Mouse (Mus musculus) A20 (cell line): Measurements from ENCODE around the gene 1700017B05Rik.

Experiments used
- DNase-seq: peaks from one replicate; pipeline ENCODE4 v3.0.0-alpha.2; 2011; ENCODE audit warnings: low read depth, low spot score

Gene 1700017B05Rik

DNA sequence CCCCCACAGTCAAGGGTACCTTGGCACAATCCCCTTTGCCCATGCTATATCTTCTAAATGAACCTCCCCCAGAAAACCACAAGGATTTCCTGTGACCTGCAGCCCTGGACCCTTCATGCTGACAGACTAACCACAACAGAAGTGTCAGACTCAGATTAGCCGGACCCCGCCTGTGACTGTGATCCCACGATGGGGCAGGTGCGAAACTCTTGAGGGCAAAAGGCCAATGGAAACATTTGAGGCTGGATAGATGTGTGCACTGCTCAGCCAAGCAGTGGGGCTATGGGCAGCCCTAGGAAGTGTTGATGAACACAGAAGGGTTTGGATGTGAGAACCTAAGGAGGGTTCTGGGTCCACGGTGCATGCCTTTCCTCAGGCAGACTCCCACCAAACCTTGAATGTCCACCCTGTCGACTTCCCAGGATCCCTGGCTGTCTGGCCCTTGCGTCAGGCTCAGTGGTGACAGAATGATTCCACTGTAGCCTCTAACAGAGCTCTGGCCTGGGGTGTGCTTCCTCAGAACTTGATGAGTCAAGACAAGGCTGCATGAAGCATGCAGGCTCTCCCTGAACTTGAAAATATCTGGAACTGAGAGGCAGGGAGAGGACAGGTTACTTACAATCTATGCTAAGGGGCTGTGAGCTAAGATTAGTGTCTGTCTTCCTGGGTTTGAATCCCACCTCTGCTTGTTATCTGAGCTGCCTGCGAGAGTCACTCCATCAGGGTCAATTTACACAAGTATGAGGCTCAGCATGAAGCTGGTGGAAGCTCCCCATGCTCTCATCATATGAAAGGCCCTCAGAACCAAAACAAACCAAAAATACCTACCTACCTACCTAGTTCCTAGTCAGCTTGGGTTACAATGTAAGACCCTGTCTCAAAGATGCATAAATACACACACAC lies 10.7 kb upstream of the 1700017B05Rik start:
- DNase-seq: peak; percentile 35

DNA sequence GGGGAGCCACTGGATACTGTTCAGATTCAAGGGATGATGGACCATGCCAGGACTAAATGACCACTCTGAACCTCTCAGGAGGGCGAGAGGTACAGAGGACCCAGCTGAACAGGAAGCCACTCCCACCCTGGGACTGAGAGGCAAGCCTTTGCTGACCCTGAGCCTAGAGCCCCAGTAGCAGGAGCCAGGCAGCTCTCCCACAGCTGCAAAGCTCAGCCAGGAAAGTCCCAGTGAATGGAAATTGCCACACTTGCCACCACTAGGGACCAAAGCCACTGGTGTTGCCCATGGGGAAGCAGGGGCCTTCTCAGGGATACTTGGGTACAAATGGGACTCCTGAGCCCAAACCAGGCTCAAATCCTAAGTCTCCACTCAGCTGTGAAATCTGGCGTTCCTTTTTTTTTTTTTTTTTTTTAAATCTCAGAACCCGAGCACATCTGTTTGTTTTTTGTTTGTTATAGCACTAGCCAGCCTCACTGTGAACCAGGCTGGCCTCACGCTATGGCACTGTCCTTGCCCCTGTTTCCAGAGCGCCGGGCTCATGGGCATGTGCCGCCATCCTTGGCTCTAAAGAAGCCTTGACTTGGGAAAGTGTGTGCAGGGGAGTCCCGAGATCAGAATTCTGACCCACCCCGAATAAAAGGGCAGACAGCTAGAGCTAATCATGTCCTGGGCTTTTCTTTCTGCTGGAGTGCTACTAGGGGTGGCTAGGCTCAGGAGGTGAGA lies 9.6 kb upstream of the 1700017B05Rik start:
- peak; percentile 38 for DNase-seq

DNA sequence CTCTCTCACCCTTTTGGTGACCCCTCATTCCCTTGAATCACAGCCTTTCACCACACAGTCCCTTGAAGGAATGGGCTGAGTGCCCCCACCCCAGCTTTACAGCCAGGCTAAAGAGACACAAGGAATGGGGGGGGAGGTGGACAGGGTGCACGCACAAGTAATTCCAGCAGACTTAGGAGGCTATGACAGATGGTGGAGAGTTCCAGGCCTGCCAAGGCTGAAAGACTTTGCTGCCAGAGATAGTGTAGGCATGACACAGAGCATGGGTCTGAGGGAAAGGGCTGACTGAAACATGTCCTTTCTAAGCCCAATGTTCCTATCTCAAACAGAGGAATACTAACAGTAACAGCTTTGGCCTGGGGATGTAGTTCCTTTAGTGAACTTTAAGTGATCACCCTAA lies 8.7 kb upstream of the 1700017B05Rik start:
- DNase-seq: no peak

DNA sequence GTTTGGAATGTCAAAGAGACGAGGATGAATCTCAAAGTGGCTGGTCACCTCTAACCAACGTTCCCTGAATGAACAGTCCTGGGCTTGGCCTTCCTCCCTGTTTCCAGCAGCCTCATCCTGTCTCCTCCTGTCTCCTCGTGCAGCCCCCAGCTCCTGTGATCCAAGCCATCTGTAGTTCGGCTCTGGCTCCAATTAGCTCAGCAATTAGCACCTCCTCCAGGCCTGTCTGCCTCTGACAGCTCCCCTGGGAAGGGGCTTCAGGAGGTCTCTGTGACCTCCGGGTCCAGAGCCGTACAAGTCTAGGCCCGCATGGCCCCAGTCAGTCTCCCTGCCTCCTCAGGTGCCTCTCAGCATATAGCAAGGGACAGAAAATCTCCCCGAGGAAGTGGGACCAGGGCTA lies 8.0 kb upstream of the 1700017B05Rik start:
- no peak for DNase-seq

DNA sequence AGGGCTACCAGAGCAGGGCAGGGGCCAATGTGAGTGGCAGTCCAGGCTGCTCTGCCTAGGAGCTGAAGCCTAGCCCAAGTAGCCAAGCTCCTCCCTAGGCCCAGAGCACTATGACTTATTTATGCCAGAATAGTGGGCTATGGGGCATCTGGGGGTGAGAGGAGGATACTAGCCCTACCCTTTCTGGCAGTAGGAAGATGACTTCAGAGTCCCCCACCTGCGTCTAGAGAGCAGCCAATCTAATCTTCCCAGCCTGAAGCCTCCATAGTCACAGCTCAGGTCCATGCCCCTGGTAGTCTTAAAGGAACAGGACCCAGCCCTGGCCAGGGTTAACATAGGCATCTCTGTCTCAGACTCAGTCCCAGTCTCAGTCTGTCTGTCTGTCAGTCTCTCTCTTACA lies 7.0 kb upstream of the 1700017B05Rik start:
- no peak for DNase-seq

DNA sequence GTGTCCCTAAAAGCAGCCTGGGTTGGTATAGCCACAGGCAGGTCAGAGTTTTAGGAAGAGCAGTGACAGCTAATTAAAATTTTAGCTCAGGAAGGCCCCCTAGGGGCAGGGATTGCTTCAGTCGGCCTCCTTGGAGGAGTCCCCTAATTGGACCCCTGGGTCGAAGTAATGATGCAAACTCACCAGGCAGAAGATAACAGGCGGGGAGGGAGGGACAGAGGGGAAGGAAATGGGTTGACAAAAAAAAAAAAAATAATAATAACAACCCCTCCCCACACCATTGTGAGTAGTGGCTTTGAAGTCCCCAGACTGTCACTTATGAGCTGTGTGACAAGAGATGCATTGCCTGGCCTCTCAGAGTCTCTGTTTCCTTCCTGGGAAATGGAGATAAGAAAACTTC lies 6.2 kb upstream of the 1700017B05Rik start:
- DNase-seq: peak; percentile 36

DNA sequence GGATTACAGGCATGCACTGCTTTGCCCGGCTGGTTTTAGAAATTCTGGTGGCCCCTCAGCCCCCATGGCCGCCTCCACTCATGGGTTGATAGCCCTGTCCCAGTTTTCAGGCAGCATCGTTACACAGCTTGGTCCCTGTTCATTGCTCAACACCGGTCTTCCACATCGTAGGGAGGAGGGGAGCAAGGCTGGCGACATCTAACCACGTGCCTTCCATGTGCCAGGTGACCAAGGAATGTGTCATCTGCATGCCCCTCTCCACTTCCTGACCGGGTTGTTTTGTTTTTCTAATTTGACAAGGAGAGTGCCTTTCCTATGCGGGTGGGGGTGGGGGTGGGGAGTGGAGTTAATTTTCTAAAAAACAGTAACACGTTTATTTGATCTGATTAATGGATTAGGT lies 5.7 kb upstream of the 1700017B05Rik start:
- no peak for DNase-seq

DNA sequence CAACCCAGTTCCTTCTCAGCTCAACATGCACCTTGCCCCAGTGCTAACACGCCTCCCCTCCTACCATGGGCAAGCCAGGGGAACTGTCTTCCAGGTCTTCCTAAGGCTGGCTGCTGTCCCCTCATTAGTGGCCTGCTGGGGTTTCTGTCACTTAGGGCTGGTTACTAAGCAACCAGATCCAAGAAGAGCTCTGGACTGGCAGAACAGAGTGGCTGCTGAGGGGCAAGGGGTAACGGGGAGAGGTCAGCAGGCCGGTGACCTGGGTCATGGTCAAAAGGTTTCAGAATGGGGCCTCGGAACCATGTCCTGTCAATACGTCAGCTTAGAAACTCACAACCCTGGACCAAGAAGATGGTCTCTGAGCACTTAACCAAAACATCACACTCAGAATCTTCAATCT lies 5.0 kb upstream of the 1700017B05Rik start:
- DNase-seq: no peak

DNA sequence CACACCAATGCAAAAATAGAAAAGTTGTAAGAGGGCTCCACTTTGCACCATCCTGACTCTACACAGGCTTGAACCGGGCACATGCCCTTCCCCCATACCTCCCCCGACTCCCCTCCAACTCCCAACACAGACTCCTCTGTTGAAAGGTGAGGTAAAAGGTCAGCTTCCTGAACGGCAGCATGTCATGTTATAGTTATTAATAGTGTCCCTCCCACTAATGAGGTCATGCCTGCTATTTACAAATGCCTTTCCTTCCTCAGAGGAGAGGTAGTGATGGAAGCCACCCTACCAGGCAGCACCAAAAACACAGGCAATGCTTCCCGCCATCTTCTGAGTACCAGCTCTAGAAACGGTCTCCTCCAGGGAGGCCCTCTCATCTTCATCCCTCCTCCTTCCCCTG lies 2.7 kb upstream of the 1700017B05Rik start:
- no peak for DNase-seq

DNA sequence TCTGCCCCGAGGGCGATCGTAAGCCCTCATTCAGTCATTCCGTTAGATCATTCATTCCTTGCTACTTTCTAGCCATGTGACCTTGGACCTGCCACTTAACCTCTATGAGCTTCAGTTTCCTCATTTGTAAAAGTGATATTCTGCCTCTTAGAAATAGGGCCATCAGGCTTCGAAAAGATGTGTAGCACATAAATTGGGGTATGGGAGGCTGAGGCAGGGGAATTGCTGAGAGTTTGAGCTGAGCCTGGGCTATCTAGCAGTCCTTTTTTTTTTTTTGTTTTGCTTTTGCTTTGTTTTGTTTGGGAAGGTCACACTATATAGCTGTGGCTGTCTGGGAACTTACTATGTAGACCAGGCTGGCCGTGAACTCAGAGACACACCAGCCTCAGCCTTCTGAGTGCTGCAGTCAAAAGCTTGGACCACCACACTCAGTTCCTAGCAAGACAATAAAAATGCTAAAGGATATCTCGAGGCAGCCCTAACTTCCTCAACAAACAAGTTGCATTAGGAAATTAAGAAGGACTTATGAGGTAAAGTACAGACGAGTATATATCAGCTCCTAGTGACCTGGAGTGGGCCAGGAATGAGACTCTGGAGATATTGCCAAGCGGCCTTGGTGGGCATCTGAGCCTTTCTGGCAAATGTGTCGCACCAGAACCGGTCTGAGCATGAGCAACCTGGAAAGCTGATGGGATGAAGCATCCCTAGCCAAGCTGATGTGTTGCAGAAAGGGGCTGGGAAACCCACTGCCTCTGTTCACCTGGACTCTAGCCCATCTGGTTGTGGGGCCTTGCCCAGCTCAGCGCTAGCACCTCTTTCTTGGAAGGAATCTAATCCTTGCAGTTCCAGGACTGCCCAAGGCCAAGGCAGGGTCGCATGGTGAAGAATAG lies 628 bp upstream of the 1700017B05Rik start:
- DNase-seq: no peak

DNA sequence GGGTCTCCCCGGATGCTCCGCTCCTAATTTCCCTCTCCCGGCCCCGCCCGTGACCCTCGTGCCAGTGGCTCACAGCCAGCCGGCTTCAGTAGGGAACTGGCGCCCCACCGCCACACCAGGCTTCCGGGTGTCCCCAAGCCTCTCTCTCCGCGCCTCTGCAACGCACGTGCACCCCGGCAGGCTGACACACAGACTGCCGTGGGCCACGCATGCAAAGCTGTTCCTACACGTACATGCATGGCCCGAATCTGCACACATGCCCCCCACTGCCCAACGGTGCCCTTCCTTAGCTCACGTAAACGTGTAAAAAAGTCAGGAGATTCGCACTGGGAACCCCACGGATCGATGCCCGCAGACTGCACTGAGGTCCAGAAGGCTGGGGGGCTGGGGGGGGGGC lies 898 bp downstream of the 1700017B05Rik start:
- DNase-seq: peak; percentile 85

DNA sequence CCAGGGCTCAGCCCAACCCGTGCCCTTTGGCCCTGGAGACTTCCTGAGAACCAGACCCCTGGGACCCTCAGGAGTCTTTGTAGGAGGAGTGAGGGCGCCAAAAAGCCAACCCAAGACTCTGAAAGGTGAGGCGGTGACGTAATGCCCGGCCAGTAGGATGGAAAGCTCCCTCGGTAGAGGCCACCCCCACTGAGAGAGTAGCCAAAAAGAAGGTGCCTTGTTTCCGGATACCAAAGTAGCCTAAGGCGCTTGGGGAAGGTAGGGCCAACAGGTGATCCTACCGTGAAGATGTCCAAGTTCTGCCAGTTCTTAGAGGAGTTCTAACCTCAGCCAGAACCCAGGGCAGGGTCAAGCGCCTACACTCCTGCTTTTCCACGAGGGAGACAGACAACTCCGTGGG lies 1.5 kb downstream of the 1700017B05Rik start:
- DNase-seq: peak; percentile 64

DNA sequence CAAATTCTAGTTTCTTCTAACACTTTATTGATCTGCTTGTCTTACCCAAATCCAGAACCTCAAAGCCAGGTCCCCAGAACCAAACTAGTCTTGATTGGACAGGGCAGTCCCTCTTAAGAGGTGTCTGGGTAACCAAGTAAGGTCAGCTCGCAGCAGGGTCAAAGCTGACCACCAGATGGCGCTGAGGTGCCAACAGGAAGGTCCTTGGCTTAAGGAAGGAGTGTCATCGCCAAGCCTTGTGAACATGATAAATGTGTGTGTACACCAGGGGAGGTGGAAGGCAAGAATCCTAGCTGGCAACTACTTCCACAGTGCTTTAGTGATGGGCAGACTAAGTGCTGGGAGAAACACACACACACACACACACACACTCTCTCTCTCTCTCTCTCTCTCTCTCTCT lies 2.7 kb downstream of the 1700017B05Rik start:
- peak; percentile 90 for DNase-seq

DNA sequence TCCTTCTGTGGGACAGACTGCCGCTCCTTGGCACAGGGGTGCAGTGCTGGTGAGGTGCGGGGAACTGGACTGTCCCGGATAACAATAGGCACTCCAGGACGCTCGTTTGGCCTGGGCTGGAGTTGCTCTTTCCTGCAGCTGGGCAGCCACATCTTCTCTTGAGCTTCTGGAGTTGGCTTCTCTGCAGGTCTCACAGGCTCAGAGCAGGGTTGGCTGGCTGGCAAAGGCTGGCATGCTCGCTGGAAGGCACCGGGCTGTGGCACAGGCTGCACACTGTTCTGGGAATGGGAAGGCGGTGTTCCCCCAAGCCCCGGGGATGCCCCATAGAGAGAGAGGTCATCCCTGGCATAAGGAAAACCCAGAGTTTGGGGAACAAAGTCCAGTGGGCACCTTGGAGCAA lies 4.8 kb downstream of the 1700017B05Rik start:
- no peak for DNase-seq

DNA sequence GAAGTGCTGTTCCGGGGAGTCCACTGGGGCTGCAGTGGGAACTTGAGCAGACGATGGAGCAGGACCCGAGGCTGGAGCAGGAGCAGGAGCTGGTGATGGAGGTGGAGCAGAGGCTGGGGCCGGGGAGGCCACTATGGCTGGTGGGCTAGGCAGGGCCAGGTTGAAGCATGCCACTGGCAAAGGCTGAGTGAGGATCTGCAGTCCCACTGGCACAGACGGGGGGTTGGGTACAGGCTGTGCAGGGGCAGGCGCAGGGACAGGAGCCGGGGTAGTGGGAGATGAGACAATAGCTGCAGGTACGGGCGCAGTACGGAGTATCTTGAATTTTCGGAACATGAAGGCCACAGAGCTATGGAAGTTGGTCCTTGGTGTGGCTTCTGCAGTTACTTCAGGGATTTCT lies 5.6 kb downstream of the 1700017B05Rik start:
- no peak for DNase-seq

DNA sequence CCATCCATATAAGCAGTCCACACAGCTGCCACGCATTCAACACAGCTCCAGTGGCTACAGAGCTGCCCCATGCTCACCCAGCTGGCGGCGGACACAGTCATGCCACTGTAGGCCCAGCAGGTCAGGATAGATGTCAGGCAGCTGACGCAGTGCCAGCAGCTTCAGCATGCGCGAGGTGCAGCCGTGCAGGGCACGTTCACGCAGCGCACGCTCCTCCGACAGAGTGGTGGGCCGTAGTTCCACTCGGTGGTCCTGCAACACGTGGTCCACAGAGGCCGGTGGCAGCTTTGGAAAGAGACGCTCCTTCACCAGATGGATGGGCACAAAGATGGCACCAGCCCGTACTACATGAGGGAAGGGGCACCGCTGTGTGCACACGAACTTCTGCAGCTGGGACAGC lies 6.1 kb downstream of the 1700017B05Rik start:
- no peak for DNase-seq

DNA sequence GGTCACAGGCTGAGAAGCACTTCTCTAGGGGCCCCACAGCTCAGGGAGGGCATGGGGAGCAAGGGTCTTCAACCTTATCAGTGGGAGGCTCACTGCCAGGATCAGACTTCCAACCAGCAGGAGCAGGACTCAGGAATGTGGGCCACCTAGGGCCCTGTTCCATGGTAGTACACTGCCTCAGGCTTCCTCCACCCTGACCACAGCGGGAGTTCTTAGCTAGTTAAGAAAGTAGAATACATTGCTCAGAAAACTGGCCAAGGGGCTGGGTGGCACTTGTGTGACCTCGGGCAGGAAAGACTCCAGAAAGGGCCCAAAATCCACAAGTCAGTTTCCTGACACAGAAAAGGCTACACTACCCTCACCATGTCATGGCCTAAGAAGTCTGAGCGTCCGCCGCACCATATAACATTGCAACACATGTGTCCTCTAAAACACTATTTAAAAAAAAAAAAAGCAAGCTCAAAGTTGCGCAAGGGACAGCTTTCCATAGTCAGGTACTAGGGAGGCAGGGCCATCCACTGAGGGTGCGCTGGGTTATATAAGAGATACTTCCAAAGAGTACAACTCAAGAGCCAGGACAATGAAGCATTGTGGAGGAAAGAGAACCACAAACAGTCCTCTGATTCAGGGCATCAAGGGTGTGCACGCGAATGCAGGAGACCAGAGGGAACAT lies 7.5 kb downstream of the 1700017B05Rik start:
- DNase-seq: no peak

DNA sequence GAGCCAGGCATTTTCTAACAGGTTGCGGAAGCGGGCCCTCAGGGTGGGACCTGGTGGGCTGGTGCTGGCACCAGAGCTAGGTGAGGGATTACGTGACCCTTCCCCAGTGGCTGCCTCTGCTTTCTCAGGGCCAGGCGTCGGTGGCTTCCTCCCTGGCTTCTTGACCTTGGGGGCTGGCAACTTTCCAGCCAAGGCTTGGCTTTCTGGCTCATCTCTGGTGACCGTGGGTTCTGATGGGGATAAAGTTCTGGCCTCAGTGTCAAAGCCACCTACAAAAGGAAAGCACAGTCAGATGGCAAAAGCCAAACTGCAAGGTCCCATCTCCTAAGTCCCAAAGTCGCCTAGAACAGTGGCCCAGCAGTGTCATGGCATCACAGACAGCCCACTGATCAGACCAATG lies 8.4 kb downstream of the 1700017B05Rik start:
- no peak for DNase-seq

DNA sequence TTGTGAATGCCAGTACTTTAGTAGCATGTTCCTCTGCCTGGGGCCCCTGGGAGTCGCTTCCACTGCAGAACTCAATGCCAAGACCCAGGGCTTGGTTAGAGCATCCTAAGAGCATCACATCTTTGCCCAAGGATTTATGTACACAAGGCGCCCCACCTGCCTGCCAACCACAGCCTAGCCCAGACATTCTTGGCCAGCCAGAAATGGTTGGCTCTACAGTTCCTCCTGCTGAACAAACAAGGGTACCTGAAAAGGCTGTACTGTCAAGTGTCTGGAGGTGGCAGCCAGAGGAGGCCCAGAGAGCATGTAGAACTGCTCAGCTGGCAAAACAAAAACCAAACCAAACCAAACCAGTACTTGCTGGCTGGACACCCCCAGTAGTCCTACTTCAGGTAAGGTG lies 11.3 kb downstream of the 1700017B05Rik start:
- no peak for DNase-seq

DNA sequence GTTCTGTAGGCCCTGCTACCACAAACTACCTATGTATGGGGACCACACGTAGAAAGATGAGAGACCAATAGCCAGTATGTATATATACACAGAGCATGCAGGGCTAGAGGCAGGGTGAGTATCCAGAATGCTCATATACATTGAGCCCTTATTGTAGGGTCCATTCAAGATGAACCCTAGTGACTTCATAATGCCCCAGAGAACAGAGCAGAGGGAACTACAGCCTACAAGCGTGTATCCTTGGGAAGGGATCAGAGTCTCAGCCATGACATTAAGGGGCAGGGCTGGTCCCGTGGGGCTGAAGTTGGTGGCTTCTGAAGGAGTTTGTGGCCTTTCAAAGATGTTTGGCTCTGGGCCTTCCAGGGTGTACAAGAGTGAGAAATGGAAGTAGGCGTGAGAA lies 12.4 kb downstream of the 1700017B05Rik start:
- no peak for DNase-seq
